Mouse (Mus musculus): ENCODE data around the gene Mrpl50. TPM values are rescaled to one million over a fixed set of nuclear protein-coding genes. Genes with fewer than 3 reads are reported as not detected.
"Not testable (repeated sequence)": the region's sequence is repeated elsewhere in the genome, so short reads cannot be mapped to it uniquely, and the experiment has no call there.

Mrpl50 gene
- polyA plus RNA-seq, 1 experiment from 2014 or later: 74.3 TPM

DNA sequence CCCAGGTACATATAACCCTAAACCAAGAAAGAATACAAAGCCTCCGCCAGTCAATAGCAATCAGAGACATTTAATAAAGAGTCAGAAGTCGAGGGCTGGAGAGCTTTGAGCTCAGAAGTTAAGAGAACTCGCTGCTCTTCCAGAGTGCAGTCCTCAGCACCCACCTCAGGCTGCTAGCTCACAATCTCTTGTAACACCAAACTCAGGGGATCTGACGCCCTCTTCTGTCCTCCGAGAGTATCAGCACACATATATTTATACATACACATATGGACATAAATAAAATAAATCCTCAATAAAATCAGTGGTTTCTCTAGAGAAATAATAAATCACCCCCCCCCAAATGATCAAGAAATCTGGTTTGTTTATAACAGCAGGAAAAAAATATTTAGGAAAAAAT lies 1.4 kb downstream of the Mrpl50 start:
- Histone ChIP-seq H3K4me1 (ENCODE audit: control insufficient read depth, insufficient read depth, low read depth, low read length) (peaks cover 19% of the 10 kb centered on the region), H3K27me3 (replicated peaks; ENCODE audit: control insufficient read depth, insufficient read depth, low read length) (no peaks in the 10 kb centered on the region), H3K4me2 (ENCODE audit: low read length) (peak overlapping the region; percentile 2; the same call in 1 of the 2 replicates), H3K36me3 (ENCODE audit: control insufficient read depth, insufficient read depth, low read length) (0 out of 2 replicates have a peak, but pooled peaks cover 9% of the 10 kb centered on the region), H3K9ac (ENCODE audit: low read depth, low read length) (no peak overlapping the region), H3K27ac (ENCODE audit: low read depth, low read length) (no peak overlapping the region), H3K4me3 (ENCODE audit: low read length) (no peak overlapping the region), H3K9me3 (ENCODE audit: control insufficient read depth, low read length) (no peaks in the 10 kb centered on the region)
- ATAC-seq: no peak
- 77% methylated on average over 5 of the region's 5 CpGs for WGBS

DNA sequence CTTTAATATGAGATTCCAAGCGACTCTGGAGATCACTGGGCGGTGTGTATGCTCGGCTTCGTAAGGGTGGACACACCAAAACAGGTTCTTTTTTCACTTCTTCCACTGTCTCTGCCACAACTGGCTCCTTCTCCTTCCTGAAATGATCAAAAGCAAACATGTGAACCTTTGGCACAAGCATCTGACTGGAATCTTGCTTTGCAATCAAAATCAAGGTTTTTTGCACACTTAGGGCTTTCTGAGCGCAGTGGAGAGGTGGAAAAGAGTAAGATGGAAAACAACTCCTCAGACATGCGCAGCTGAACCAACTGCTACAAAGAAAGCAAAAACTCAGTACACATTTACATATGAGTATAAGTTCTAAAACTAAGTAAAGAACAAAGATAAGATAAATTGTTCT lies 6.5 kb downstream of the Mrpl50 start:
- Histone ChIP-seq H3K27me3 (replicated peaks; ENCODE audit: control insufficient read depth, insufficient read depth, low read length) (no peaks in the 10 kb centered on the region), H3K9me3 (ENCODE audit: control insufficient read depth, low read length) (no peaks in the 10 kb centered on the region), H3K36me3 (ENCODE audit: control insufficient read depth, insufficient read depth, low read length) (peaks cover 12% of the 10 kb centered on the region), H3K4me1 (ENCODE audit: control insufficient read depth, insufficient read depth, low read depth, low read length) (peaks cover 5% of the 10 kb centered on the region), H3K27ac (ENCODE audit: low read depth, low read length) (no peak overlapping the region), H3K9ac (ENCODE audit: low read depth, low read length) (no peak overlapping the region), H3K4me2 (ENCODE audit: low read length) (no peak overlapping the region), H3K4me3 (ENCODE audit: low read length) (no peak overlapping the region)
- WGBS: 97% methylated on average over 6 of the region's 6 CpGs
- no peak for ATAC-seq

DNA sequence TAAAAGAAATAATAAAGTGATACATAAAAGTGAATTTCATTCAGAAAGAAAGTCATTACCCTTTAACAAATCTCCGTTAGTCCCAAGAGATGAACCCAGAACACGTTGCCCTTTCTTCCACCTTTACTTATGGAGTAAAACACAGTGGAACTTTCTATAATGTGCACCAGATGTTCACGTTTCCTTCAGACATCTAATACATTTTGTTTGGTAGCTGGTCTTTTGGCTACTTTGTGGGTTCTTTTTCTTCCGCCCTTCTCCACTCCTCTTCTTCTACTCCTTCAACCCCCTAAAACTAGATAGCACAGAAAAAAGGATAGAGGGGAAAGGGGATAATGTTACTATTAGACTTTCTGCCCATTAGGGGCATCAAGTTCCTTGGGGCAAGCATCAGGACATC lies 8.3 kb downstream of the Mrpl50 start:
- no peak overlapping the region for H3K4me2 ChIP-seq (ENCODE audit: low read length)
- no peaks in the 10 kb centered on the region for H3K4me1 ChIP-seq (ENCODE audit: control insufficient read depth, insufficient read depth, low read depth, low read length)
- 85% methylated on average over 4 of the region's 4 CpGs for WGBS
- H3K4me3 ChIP-seq (ENCODE audit: low read length): no peak overlapping the region
- peaks cover 10% of the 10 kb centered on the region for H3K36me3 ChIP-seq (ENCODE audit: control insufficient read depth, insufficient read depth, low read length)
- no peak for ATAC-seq
- no peaks in the 10 kb centered on the region for H3K27me3 ChIP-seq (replicated peaks; ENCODE audit: control insufficient read depth, insufficient read depth, low read length)
- H3K9me3 ChIP-seq (ENCODE audit: control insufficient read depth, low read length): no peaks in the 10 kb centered on the region
- H3K9ac ChIP-seq (ENCODE audit: low read depth, low read length): no peak overlapping the region
- no peak overlapping the region for H3K27ac ChIP-seq (ENCODE audit: low read depth, low read length)

DNA sequence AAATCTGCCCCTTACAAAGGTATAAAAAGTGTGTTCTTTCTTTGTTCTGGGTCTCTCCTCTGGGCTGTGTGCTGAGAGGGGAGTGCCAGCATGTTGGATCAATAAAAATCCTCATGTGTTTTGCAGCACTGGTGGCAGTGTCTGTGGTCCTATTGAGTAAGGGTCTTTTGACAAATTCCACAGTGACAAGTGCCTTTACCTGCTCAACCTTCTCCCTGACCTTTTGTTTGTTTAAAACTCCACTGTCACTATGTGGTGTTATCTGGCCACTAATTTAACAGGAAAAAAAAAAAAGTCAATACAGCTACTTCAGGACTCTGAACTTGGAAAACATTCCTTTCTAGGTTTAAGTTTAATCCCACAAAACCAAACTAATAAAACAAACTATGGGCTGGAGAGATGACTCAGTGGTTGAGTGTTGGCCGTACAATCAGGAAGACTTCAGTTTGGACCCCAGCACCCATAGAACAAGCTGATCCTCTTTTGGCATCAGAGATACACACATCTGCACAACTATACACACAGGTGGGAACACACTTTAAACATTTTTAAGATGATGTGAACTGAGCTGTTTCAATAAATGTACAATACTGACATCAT lies 10.6 kb downstream of the Mrpl50 start:
- not testable (repeated sequence) for H3K9ac ChIP-seq (ENCODE audit: low read depth, low read length); ATAC-seq

DNA sequence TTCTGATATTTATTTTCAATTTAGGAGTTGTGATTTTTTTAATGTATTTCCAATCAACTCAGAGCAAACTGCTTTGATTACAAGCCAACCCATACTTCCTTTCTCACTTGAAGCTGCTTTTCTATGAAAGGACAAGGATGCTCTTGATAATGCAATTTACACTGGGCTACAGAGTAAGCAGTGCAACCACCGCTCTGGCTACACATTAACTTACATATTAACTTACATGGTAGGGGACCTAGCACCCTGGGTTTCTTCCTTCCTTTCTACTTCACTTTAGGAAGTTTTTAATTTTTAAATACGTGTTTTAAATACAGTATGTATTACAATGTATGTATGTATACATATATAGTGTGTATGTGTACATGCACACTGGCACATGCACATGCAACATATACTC lies 11.7 kb downstream of the Mrpl50 start:
- ATAC-seq: no peak
- Histone ChIP-seq H3K27me3 (replicated peaks; ENCODE audit: control insufficient read depth, insufficient read depth, low read length) (no peaks in the 10 kb centered on the region), H3K36me3 (ENCODE audit: control insufficient read depth, insufficient read depth, low read length) (peaks cover 10% of the 10 kb centered on the region), H3K4me1 (ENCODE audit: control insufficient read depth, insufficient read depth, low read depth, low read length) (no peaks in the 10 kb centered on the region), H3K4me2 (ENCODE audit: low read length) (no peak overlapping the region), H3K9ac (ENCODE audit: low read depth, low read length) (no peak overlapping the region), H3K27ac (ENCODE audit: low read depth, low read length) (no peak overlapping the region), H3K4me3 (ENCODE audit: low read length) (no peak overlapping the region), H3K9me3 (ENCODE audit: control insufficient read depth, low read length) (no peaks in the 10 kb centered on the region)
- WGBS: 94% methylated on average over 2 of the region's 2 CpGs

More for the DNA sequence above, 10.6 kb downstream of the Mrpl50 start:
- not testable (repeated sequence) for H3K4me2 ChIP-seq (ENCODE audit: low read length); H3K27me3 ChIP-seq (replicated peaks; ENCODE audit: control insufficient read depth, insufficient read depth, low read length); H3K4me1 ChIP-seq (ENCODE audit: control insufficient read depth, insufficient read depth, low read depth, low read length); H3K27ac ChIP-seq (ENCODE audit: low read depth, low read length); H3K4me3 ChIP-seq (ENCODE audit: low read length); H3K9me3 ChIP-seq (ENCODE audit: control insufficient read depth, low read length)
- H3K36me3 ChIP-seq (ENCODE audit: control insufficient read depth, insufficient read depth, low read length): peaks cover 10% of the 10 kb centered on the region
- WGBS: 92% methylated on average over 1 of the region's 1 CpGs

DNA sequence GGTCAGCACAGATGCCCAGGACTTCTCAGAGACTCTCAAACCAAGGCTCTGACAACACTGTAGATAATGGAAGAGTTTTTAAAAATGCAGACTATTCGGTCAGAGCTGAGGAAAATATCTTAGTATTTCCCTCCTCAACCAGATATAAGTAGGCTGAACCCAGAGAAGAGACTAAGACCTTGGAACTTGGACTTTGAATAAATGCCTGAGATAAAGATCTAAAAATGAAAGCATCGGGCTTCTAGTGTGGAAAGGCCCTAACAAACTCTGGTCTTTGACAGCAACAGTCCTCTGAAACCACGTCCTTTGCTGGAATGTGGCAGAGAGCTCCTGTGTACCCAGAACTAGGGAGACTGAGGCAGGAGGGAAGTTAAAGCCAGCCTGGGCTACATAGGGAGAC lies 14.5 kb downstream of the Mrpl50 start, which contains the start of gene Baat:
Gene Baat, minus strand, starts transcription at position 172 of the 400 bp plus-strand sequence.
- H3K4me2 ChIP-seq (ENCODE audit: low read length): no peak within 1 kb of the TSS
- H3K4me3 ChIP-seq (ENCODE audit: low read length): no peak within 1 kb of the TSS
- no peaks in the 10 kb centered on the region for H3K27me3 ChIP-seq (replicated peaks; ENCODE audit: control insufficient read depth, insufficient read depth, low read length)
- no peaks in the 10 kb centered on the region for H3K9me3 ChIP-seq (ENCODE audit: control insufficient read depth, low read length)
- ATAC-seq: no peak
- H3K9ac ChIP-seq (ENCODE audit: low read depth, low read length): no peak within 1 kb of the TSS
- 78% methylated on average over 3 of the region's 3 CpGs for WGBS
- H3K36me3 ChIP-seq (ENCODE audit: control insufficient read depth, insufficient read depth, low read length): no peaks in the 10 kb centered on the region
- H3K4me1 ChIP-seq (ENCODE audit: control insufficient read depth, insufficient read depth, low read depth, low read length): no peaks in the 10 kb centered on the region
- H3K27ac ChIP-seq (ENCODE audit: low read depth, low read length): no peak within 1 kb of the TSS

DNA sequence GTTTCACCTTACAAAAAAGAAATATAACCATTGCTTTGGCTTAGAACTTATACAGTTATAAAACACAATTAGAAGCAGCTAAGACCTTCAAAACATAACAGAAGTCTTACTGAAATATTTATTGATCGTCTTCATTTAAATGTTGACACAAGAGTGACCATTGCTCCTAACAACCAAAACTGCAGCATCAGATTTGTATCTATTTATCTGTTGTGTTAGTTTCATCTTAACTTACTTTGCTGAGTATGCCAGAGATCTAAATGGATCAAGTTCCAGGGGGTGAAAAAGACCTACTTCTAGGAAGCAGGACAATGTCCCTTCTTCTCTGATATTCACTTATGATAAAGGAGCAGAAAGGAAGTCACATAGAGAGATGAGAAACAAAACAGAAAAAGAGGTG lies 17.3 kb downstream of the Mrpl50 start:
- Histone ChIP-seq H3K4me3 (ENCODE audit: low read length) (no peak overlapping the region), H3K4me2 (ENCODE audit: low read length) (no peak overlapping the region), H3K36me3 (ENCODE audit: control insufficient read depth, insufficient read depth, low read length) (no peaks in the 10 kb centered on the region), H3K4me1 (ENCODE audit: control insufficient read depth, insufficient read depth, low read depth, low read length) (no peaks in the 10 kb centered on the region), H3K27me3 (replicated peaks; ENCODE audit: control insufficient read depth, insufficient read depth, low read length) (no peaks in the 10 kb centered on the region), H3K9ac (ENCODE audit: low read depth, low read length) (no peak overlapping the region), H3K9me3 (ENCODE audit: control insufficient read depth, low read length) (no peaks in the 10 kb centered on the region), H3K27ac (ENCODE audit: low read depth, low read length) (no peak overlapping the region)
- 93% methylated on average over 1 of the region's 1 CpGs for WGBS
- ATAC-seq: no peak

DNA sequence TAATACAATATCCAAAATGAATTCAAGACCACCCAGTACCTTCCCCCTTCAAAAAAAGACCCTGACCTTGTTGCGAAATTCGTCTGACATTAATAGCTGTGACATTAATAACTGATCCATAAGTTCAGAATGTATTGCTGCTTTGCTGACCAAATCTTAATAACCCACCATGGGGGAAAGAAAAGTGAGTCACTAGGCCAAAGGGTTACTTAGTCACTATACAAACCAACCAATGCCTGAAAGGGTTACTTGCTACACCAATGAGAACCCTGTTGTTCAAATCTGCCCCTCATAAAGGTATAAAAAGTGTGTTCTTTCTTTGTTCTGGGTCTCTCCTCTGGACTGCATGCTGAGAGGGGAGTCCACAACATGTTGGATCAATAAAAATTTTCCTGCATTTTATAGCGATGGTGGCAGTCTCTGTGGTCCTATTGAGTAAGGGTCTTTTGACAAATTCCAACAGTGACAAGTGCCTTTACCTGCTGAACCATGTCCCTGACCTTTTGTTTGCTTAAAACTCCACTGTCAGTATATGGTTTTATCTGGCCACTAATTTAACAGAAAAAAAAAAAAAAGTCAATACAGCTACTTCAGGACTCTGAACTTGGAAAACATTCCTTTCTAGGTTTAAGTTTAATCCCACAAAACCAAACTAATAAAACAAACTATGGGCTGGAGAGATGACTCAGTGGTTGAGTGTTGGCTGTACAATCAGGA lies 34.8 kb downstream of the Mrpl50 start:
- 80% methylated on average over 3 of the region's 3 CpGs for WGBS
- H3K9ac ChIP-seq (ENCODE audit: low read depth, low read length); H3K4me1 ChIP-seq (ENCODE audit: control insufficient read depth, insufficient read depth, low read depth, low read length); H3K4me2 ChIP-seq (ENCODE audit: low read length); H3K4me3 ChIP-seq (ENCODE audit: low read length); ATAC-seq; H3K27ac ChIP-seq (ENCODE audit: low read depth, low read length); H3K27me3 ChIP-seq (replicated peaks; ENCODE audit: control insufficient read depth, insufficient read depth, low read length); H3K9me3 ChIP-seq (ENCODE audit: control insufficient read depth, low read length); H3K36me3 ChIP-seq (ENCODE audit: control insufficient read depth, insufficient read depth, low read length): not testable (repeated sequence)

DNA sequence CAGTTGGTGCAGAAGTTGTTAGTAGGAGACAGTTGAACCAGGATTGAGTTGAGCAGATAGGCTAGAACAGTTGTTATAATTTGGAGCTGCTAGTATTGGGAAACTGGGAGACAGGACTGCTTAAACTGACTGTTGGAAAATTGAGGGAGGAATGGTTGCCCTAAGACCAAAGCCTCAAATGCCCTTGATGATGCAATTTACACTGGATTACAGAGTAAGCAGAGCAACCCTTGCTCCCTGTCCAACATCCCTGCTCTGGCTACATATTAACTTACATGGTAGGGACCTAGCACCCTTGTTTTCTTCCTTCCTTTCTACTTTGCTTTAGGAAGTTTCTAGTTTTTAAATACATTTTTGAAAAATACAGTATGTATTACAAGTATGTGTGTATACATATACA lies 35.5 kb downstream of the Mrpl50 start:
- no peaks in the 10 kb centered on the region for H3K36me3 ChIP-seq (ENCODE audit: control insufficient read depth, insufficient read depth, low read length)
- no peaks in the 10 kb centered on the region for H3K4me1 ChIP-seq (ENCODE audit: control insufficient read depth, insufficient read depth, low read depth, low read length)
- no peak overlapping the region for H3K9ac ChIP-seq (ENCODE audit: low read depth, low read length)
- H3K27me3 ChIP-seq (replicated peaks; ENCODE audit: control insufficient read depth, insufficient read depth, low read length): no peaks in the 10 kb centered on the region
- no peak overlapping the region for H3K4me3 ChIP-seq (ENCODE audit: low read length)
- no peak for ATAC-seq
- H3K9me3 ChIP-seq (ENCODE audit: control insufficient read depth, low read length): no peaks in the 10 kb centered on the region
- no peak overlapping the region for H3K4me2 ChIP-seq (ENCODE audit: low read length)
- no peak overlapping the region for H3K27ac ChIP-seq (ENCODE audit: low read depth, low read length)
